Mouse (Mus musculus): ENCODE data around the gene Gm2a.

DNA sequence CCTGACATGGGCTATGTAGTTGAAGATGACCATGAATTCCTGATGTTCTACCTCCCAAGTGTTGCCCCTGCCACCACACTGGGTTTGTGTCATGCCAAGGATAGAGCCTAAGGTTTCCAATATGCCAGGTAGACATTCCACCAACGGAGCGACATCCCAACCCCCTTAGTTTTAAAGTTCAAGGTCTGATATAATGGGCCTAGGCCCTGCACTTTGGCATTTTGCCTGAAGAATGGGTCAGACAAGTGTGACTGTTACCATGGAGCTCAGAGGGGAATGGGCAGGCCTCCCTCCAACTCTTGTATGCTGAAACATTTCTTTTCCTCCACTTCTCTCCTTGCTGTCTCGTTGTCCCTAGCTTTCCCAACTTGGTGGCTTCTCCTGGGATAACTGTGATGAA, 5.3 kb downstream of the Gm2a start:
- TF ChIP-seq POLR2A (IDR thresholded peaks at IDR 0.05; ENCODE audit: borderline replicate concordance, extremely low read depth, low read depth, low read length) (no peak), CTCF (IDR thresholded peaks at IDR 0.05; ENCODE audit: insufficient read depth, low read length) (no peak)
